12 mouse cellular contexts compared by ENCODE assay signal in the genomic region with DNA sequence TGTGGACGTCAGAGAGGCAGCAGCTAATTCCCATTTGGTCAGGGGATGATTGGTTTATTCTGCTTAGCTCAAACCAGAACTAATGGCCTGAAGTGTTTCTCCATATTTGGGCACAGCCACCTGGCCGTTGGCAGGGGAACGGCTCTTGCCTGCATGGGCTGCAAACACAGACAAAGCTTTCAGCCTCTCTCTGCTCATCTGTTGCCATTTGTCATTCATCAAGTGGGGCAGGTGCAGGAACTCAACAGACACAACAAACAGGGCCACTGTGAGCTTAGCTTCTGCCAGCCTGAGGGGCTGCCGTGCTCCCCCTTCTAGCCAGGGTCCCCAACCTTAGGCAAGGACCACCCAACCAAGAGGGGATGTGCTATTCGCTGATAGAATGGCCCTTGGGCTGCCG. TPM values are rescaled to one million over a fixed set of nuclear protein-coding genes. Genes with fewer than 3 reads are reported as not detected.
A peak's percentile ranks its signal among the peaks of the same experiment; 100 is the strongest.
DNase-seq lines count a peak whose midpoint lies in the region; ATAC-seq and TF ChIP-seq lines count a peak whose summit lies in the region.
"Had no signal": no experiment of that assay in that cellular context is flagged by ENCODE, and none has a peak within 500 bp of the region (broad histone marks: within the 10 kb centered on the region; RNA-seq: fewer than 3 reads in every experiment).

No protein-coding gene starts in this region.

- no peaks in the 10 kb centered on the region for H3K9me3 ChIP-seq in forebrain, embryonic 10.5 days
- no peaks in the 10 kb centered on the region for H3K9me3 ChIP-seq in forebrain, embryonic 13.5 days (replicated peaks)
- H3K9me3 ChIP-seq in hindbrain, embryonic 10.5 days, result no peaks in the 10 kb centered on the region
- no peaks in the 10 kb centered on the region for H3K9me3 ChIP-seq in midbrain, embryonic 13.5 days

- no peak overlapping the region for H3K9ac ChIP-seq in forebrain, embryonic 13.5 days
- H3K9ac ChIP-seq in midbrain, embryonic 13.5 days (replicated peaks), result no peak overlapping the region

- no peaks in the 10 kb centered on the region for H3K36me3 ChIP-seq in forebrain, embryonic 10.5 days (replicated peaks)
- H3K36me3 ChIP-seq in forebrain, embryonic 13.5 days (ENCODE audit: poor library complexity, severe bottlenecking), result no peaks in the 10 kb centered on the region
- H3K36me3 ChIP-seq in hindbrain, embryonic 10.5 days, result no peaks in the 10 kb centered on the region
- no peaks in the 10 kb centered on the region for H3K36me3 ChIP-seq in midbrain, embryonic 13.5 days
- H3K36me3 ChIP-seq in kidney, adult 2 months (ENCODE audit: control insufficient read depth, insufficient read depth, low read length), result no peaks in the 10 kb centered on the region

- no peak for DNase-seq in forebrain, embryonic 10.5 days (ENCODE audit: extremely low spot score, low spot score)
- peak; percentile 58 for DNase-seq in brain, adult 2 months (ENCODE audit: low read depth, low spot score)
- DNase-seq in hindbrain, embryonic 10.5 days (ENCODE audit: low spot score), result no peak
- DNase-seq in gastrocnemius, postnatal 36 days, result no peak
- no peak for DNase-seq in kidney, adult 2 months
- DNase-seq in ovary, postnatal 14 days (ENCODE audit: low spot score), result no peak
- DNase-seq: adrenal gland, adult 2 months had no signal

- intact Hi-C loops in gastrocnemius, postnatal 36 days (cut with DNase I), result no loop called here

- H3K4me2 ChIP-seq in forebrain, embryonic 13.5 days, result no peak overlapping the region
- no peak overlapping the region for H3K4me2 ChIP-seq in midbrain, embryonic 13.5 days (replicated peaks)

- peaks cover 24% of the 10 kb centered on the region for H3K4me1 ChIP-seq in forebrain, embryonic 10.5 days
- H3K4me1 ChIP-seq in forebrain, embryonic 13.5 days, result peaks cover 4% of the 10 kb centered on the region; the same call in 1 of the 2 replicates
- H3K4me1 ChIP-seq in hindbrain, embryonic 10.5 days (replicated peaks), result peaks cover 34% of the 10 kb centered on the region
- peaks cover 12% of the 10 kb centered on the region for H3K4me1 ChIP-seq in midbrain, embryonic 13.5 days (replicated peaks)
- H3K4me1 ChIP-seq in kidney, adult 2 months (ENCODE audit: control insufficient read depth, insufficient read depth, low read length), result no peaks in the 10 kb centered on the region

- H3K27ac ChIP-seq in forebrain, embryonic 10.5 days, result peak overlapping the region; percentile 77
- H3K27ac ChIP-seq in forebrain, embryonic 13.5 days, result no peak overlapping the region
- peak overlapping the region; percentile 76 for H3K27ac ChIP-seq in hindbrain, embryonic 10.5 days
- H3K27ac ChIP-seq in midbrain, embryonic 13.5 days, result peak overlapping the region; percentile 77
- H3K27ac ChIP-seq in kidney, adult 2 months (ENCODE audit: insufficient read depth, low read depth, low read length), result no peak overlapping the region

- no peak for ATAC-seq in forebrain, embryonic 13.5 days
- peak; percentile 80 for ATAC-seq in midbrain, embryonic 13.5 days

- no peak overlapping the region for H3K4me3 ChIP-seq in forebrain, embryonic 10.5 days
- H3K4me3 ChIP-seq in forebrain, embryonic 13.5 days, result no peak overlapping the region
- H3K4me3 ChIP-seq in hindbrain, embryonic 10.5 days, result no peak overlapping the region
- H3K4me3 ChIP-seq in midbrain, embryonic 13.5 days (replicated peaks), result no peak overlapping the region
- H3K4me3 ChIP-seq in kidney, adult 2 months (ENCODE audit: insufficient read depth, low read depth, low read length), result no peak overlapping the region

- 74% methylated on average over 6 of the region's 6 CpGs for WGBS in forebrain, embryonic 10.5 days
- 61% methylated on average over 6 of the region's 6 CpGs for WGBS in forebrain, embryonic 13.5 days
- 63% methylated on average over 6 of the region's 6 CpGs for WGBS in hindbrain, embryonic 10.5 days
- 41% methylated on average over 6 of the region's 6 CpGs for WGBS in midbrain, embryonic 13.5 days
- WGBS in kidney, adult 2 months, result 39% methylated on average over 6 of the region's 6 CpGs

- no peaks in the 10 kb centered on the region for H3K27me3 ChIP-seq in forebrain, embryonic 10.5 days (ENCODE audit: poor library complexity, severe bottlenecking)
- no peaks in the 10 kb centered on the region for H3K27me3 ChIP-seq in forebrain, embryonic 13.5 days
- H3K27me3 ChIP-seq in hindbrain, embryonic 10.5 days (ENCODE audit: insufficient read depth, poor library complexity, severe bottlenecking), result no peaks in the 10 kb centered on the region
- H3K27me3 ChIP-seq in midbrain, embryonic 13.5 days, result no peaks in the 10 kb centered on the region
- no peaks in the 10 kb centered on the region for H3K27me3 ChIP-seq in kidney, adult 2 months (replicated peaks; ENCODE audit: control insufficient read depth, insufficient read depth, low read length)

- no peak for TF ChIP-seq CTCF in kidney, adult 2 months (conservative IDR thresholded peaks at IDR 0.05; ENCODE audit: insufficient read depth, insufficient read length, low read depth, low read length)

- TF ChIP-seq POLR2A in kidney, adult 2 months (IDR thresholded peaks at IDR 0.05; ENCODE audit: low read depth, low read length), result no peak

RNA-seq across cellular contexts. Expression of gene Cpa1, which starts 10.9 kb away (rescaled TPM):
- 0.21 TPM in 1 of 2 replicates, not detected in the other for polyA plus RNA-seq in forebrain, embryonic 10.5 days (2016; fragmentation: Nextera tagmentation; extraction: Ambion mirVana)
- polyA plus RNA-seq in forebrain, embryonic 13.5 days (2015; fragmentation: Nextera tagmentation; extraction: Ambion mirVana), result 0.96 and 1.3 TPM in 2 replicates
- polyA plus RNA-seq in hindbrain, embryonic 10.5 days (2016; fragmentation: Nextera tagmentation; extraction: Ambion mirVana), result 0.14 and 0.16 TPM in 2 replicates
- polyA plus RNA-seq in midbrain, embryonic 13.5 days (2015; fragmentation: Nextera tagmentation; extraction: Ambion mirVana), result 0.63 and 0.79 TPM in 2 replicates
- not detected for total RNA-seq in gastrocnemius, postnatal 36 days (2021)
- polyA plus RNA-seq in kidney, adult 2 months (2012; rRNA removed), result 0.11 TPM in 1 of 2 replicates, not detected in the other
- total RNA-seq: adrenal gland, adult 2 months; left cerebral cortex, adult 8-10 months; neutrophil, adult 5-6 weeks had no signal
- polyA plus RNA-seq: adrenal gland, adult 2 months had no signal

RNA-seq across cellular contexts. Expression of gene Cpa5, which starts 17.3 kb away (rescaled TPM):
- polyA plus RNA-seq in forebrain, embryonic 10.5 days (2016; fragmentation: Nextera tagmentation; extraction: Ambion mirVana), result 0.51 and 0.84 TPM in 2 replicates
- polyA plus RNA-seq in forebrain, embryonic 13.5 days (2015; fragmentation: Nextera tagmentation; extraction: Ambion mirVana), result 0.10 and 0.14 TPM in 2 replicates
- 0.08 and 0.44 TPM in 2 replicates for polyA plus RNA-seq in hindbrain, embryonic 10.5 days (2016; fragmentation: Nextera tagmentation; extraction: Ambion mirVana)
- 0.10 TPM in 1 of 2 replicates, not detected in the other for polyA plus RNA-seq in midbrain, embryonic 13.5 days (2015; fragmentation: Nextera tagmentation; extraction: Ambion mirVana)
- not detected for total RNA-seq in gastrocnemius, postnatal 36 days (2021)
- not detected in 2 replicates for polyA plus RNA-seq in kidney, adult 2 months (2012; rRNA removed)
- total RNA-seq: adrenal gland, adult 2 months; left cerebral cortex, adult 8-10 months; neutrophil, adult 5-6 weeks had no signal
- polyA plus RNA-seq: adrenal gland, adult 2 months had no signal

RNA-seq across cellular contexts. Expression of gene Cpa4, which starts 60.0 kb away (rescaled TPM):
- 2.9 and 3.4 TPM in 2 replicates for polyA plus RNA-seq in forebrain, embryonic 10.5 days (2016; fragmentation: Nextera tagmentation; extraction: Ambion mirVana)
- 3.4 and 3.6 TPM in 2 replicates for polyA plus RNA-seq in forebrain, embryonic 13.5 days (2015; fragmentation: Nextera tagmentation; extraction: Ambion mirVana)
- 1.4 and 2.5 TPM in 2 replicates for polyA plus RNA-seq in hindbrain, embryonic 10.5 days (2016; fragmentation: Nextera tagmentation; extraction: Ambion mirVana)
- 2.4 and 2.5 TPM in 2 replicates for polyA plus RNA-seq in midbrain, embryonic 13.5 days (2015; fragmentation: Nextera tagmentation; extraction: Ambion mirVana)
- total RNA-seq in gastrocnemius, postnatal 36 days (2021), result not detected
- not detected in 2 replicates for polyA plus RNA-seq in kidney, adult 2 months (2012; rRNA removed)
- total RNA-seq: neutrophil, adult 5-6 weeks had no signal
- polyA plus RNA-seq: gonadal fat pad, adult 2 months had no signal

Comparison
In these comparisons a context has a peak if more than half of its experiments do, and no peak if none do; other contexts are left out.
1. H3K27ac ChIP-seq: peak in forebrain, embryonic 10.5 days (single experiment), hindbrain, embryonic 10.5 days (single experiment) and midbrain, embryonic 13.5 days (single experiment); none in forebrain, embryonic 13.5 days (single experiment) and kidney, adult 2 months (single experiment).